Mouse (Mus musculus): ENCODE results near the gene Polr2e. TPM values are rescaled to one million over a fixed set of nuclear protein-coding genes. Genes with fewer than 3 reads are reported as not detected.

Polr2e gene
- polyA plus RNA-seq, 1 experiment from 2014 or later: 219 TPM

GRCm38 (mm10) chr10:80076386-80076785, 36.8 kb upstream of the Polr2e start:
- Histone ChIP-seq H3K27ac (ENCODE audit: low read depth, low read length) (no peak overlapping the region), H3K4me2 (ENCODE audit: low read length) (no peak overlapping the region), H3K9me3 (replicated peaks; ENCODE audit: control insufficient read depth, low read length) (no peaks in the 10 kb centered on the region), H3K4me1 (ENCODE audit: control insufficient read depth, insufficient read depth, low read length) (no peaks in the 10 kb centered on the region), H3K9ac (ENCODE audit: low read length) (no peak overlapping the region), H3K36me3 (ENCODE audit: control insufficient read depth, insufficient read depth, low read length) (peaks cover 22% of the 10 kb centered on the region), H3K27me3 (replicated peaks; ENCODE audit: control insufficient read depth, insufficient read depth, low read length) (no peaks in the 10 kb centered on the region), H3K4me3 (ENCODE audit: low read depth, low read length) (no peak overlapping the region)
- DNase-seq (ENCODE audit: low spot score): no peak
- WGBS: 88% methylated on average over 4 of the region's 4 CpGs
- no peak for ATAC-seq

GRCm38 (mm10) chr10:80075924-80076323, 36.3 kb upstream of the Polr2e start:
- no peak for ATAC-seq
- 40% methylated on average over 1 of the region's 1 CpGs for WGBS

GRCm38 (mm10) chr10:80074813-80075601, 35.4 kb upstream of the Polr2e start:
- WGBS: 23% methylated on average over 28 of the region's 28 CpGs
- Histone ChIP-seq H3K36me3 (ENCODE audit: control insufficient read depth, insufficient read depth, low read length) (peaks cover 9% of the 10 kb centered on the region), H3K4me3 (ENCODE audit: low read depth, low read length) (no peak overlapping the region), H3K9ac (ENCODE audit: low read length) (0 out of 2 replicates have a peak overlapping the region, but pooled peaks have one; percentile 3), H3K27me3 (replicated peaks; ENCODE audit: control insufficient read depth, insufficient read depth, low read length) (no peaks in the 10 kb centered on the region), H3K4me1 (ENCODE audit: control insufficient read depth, insufficient read depth, low read length) (no peaks in the 10 kb centered on the region), H3K4me2 (ENCODE audit: low read length) (no peak overlapping the region), H3K9me3 (replicated peaks; ENCODE audit: control insufficient read depth, low read length) (no peaks in the 10 kb centered on the region), H3K27ac (ENCODE audit: low read depth, low read length) (no peak overlapping the region)
- ATAC-seq (no peak), DNase-seq (ENCODE audit: low spot score) (no peak)

More at GRCm38 (mm10) chr10:80075924-80076323, 36.3 kb upstream of the Polr2e start:
- Histone ChIP-seq H3K4me3 (ENCODE audit: low read depth, low read length) (no peak overlapping the region), H3K27me3 (replicated peaks; ENCODE audit: control insufficient read depth, insufficient read depth, low read length) (no peaks in the 10 kb centered on the region), H3K4me1 (ENCODE audit: control insufficient read depth, insufficient read depth, low read length) (no peaks in the 10 kb centered on the region), H3K4me2 (ENCODE audit: low read length) (no peak overlapping the region), H3K9me3 (replicated peaks; ENCODE audit: control insufficient read depth, low read length) (no peaks in the 10 kb centered on the region), H3K9ac (ENCODE audit: low read length) (0 out of 2 replicates have a peak overlapping the region, but pooled peaks have one; percentile 3), H3K36me3 (ENCODE audit: control insufficient read depth, insufficient read depth, low read length) (peaks cover 18% of the 10 kb centered on the region), H3K27ac (ENCODE audit: low read depth, low read length) (no peak overlapping the region)
- DNase-seq (ENCODE audit: low spot score): no peak

GRCm38 (mm10) chr10:80072623-80073489, 33.3 kb upstream of the Polr2e start:
- no peak overlapping the region for H3K4me3 ChIP-seq (ENCODE audit: low read depth, low read length)
- H3K4me1 ChIP-seq (ENCODE audit: control insufficient read depth, insufficient read depth, low read length): no peaks in the 10 kb centered on the region
- 78% methylated on average over 20 of the region's 20 CpGs for WGBS
- no peaks in the 10 kb centered on the region for H3K9me3 ChIP-seq (replicated peaks; ENCODE audit: control insufficient read depth, low read length)
- no peaks in the 10 kb centered on the region for H3K27me3 ChIP-seq (replicated peaks; ENCODE audit: control insufficient read depth, insufficient read depth, low read length)
- H3K36me3 ChIP-seq (ENCODE audit: control insufficient read depth, insufficient read depth, low read length): no peaks in the 10 kb centered on the region; the same call in 1 of the 2 replicates
- ATAC-seq (no peak), DNase-seq (ENCODE audit: low spot score) (no peak)
- no peak overlapping the region for H3K27ac ChIP-seq (ENCODE audit: low read depth, low read length)
- no peak overlapping the region for H3K4me2 ChIP-seq (ENCODE audit: low read length)
- no peak overlapping the region for H3K9ac ChIP-seq (ENCODE audit: low read length)

- H3K4me2 ChIP-seq (ENCODE audit: low read length): no peak overlapping the region
- no peaks in the 10 kb centered on the region for H3K4me1 ChIP-seq (ENCODE audit: control insufficient read depth, insufficient read depth, low read length)
- no peaks in the 10 kb centered on the region; the same call in 1 of the 2 replicates for H3K36me3 ChIP-seq (ENCODE audit: control insufficient read depth, insufficient read depth, low read length)
- no peak for ATAC-seq
- 83% methylated on average over 3 of the region's 3 CpGs for WGBS
- H3K4me3 ChIP-seq (ENCODE audit: low read depth, low read length): no peak overlapping the region
- H3K9me3 ChIP-seq (replicated peaks; ENCODE audit: control insufficient read depth, low read length): no peaks in the 10 kb centered on the region
- no peaks in the 10 kb centered on the region for H3K27me3 ChIP-seq (replicated peaks; ENCODE audit: control insufficient read depth, insufficient read depth, low read length)
- H3K27ac ChIP-seq (ENCODE audit: low read depth, low read length): no peak overlapping the region
- no peak for DNase-seq (ENCODE audit: low spot score)
- H3K9ac ChIP-seq (ENCODE audit: low read length): no peak overlapping the region; the same call in 1 of the 2 replicates
Observed at GRCm38 (mm10) chr10:80071516-80071900, 31.9 kb upstream of the Polr2e start.

GRCm38 (mm10) chr10:80070837-80071515, 31.4 kb upstream of the Polr2e start:
- Histone ChIP-seq H3K27me3 (replicated peaks; ENCODE audit: control insufficient read depth, insufficient read depth, low read length) (no peaks in the 10 kb centered on the region), H3K4me3 (ENCODE audit: low read depth, low read length) (no peak overlapping the region), H3K9ac (ENCODE audit: low read length) (no peak overlapping the region), H3K36me3 (ENCODE audit: control insufficient read depth, insufficient read depth, low read length) (no peaks in the 10 kb centered on the region; the same call in 1 of the 2 replicates), H3K4me2 (ENCODE audit: low read length) (no peak overlapping the region), H3K9me3 (replicated peaks; ENCODE audit: control insufficient read depth, low read length) (no peaks in the 10 kb centered on the region), H3K4me1 (ENCODE audit: control insufficient read depth, insufficient read depth, low read length) (no peaks in the 10 kb centered on the region), H3K27ac (ENCODE audit: low read depth, low read length) (no peak overlapping the region)
- DNase-seq (ENCODE audit: low spot score) (no peak), ATAC-seq (no peak)
- 64% methylated on average over 9 of the region's 9 CpGs for WGBS

- Histone ChIP-seq H3K4me2 (ENCODE audit: low read length) (no peak overlapping the region), H3K9me3 (replicated peaks; ENCODE audit: control insufficient read depth, low read length) (no peaks in the 10 kb centered on the region), H3K36me3 (ENCODE audit: control insufficient read depth, insufficient read depth, low read length) (peaks cover 3% of the 10 kb centered on the region; the same call in 1 of the 2 replicates), H3K27ac (ENCODE audit: low read depth, low read length) (no peak overlapping the region), H3K27me3 (replicated peaks; ENCODE audit: control insufficient read depth, insufficient read depth, low read length) (no peaks in the 10 kb centered on the region), H3K9ac (ENCODE audit: low read length) (no peak overlapping the region), H3K4me1 (ENCODE audit: control insufficient read depth, insufficient read depth, low read length) (no peaks in the 10 kb centered on the region), H3K4me3 (ENCODE audit: low read depth, low read length) (no peak overlapping the region)
- ATAC-seq: no peak
- 92% methylated on average over 4 of the region's 4 CpGs for WGBS
- DNase-seq (ENCODE audit: low spot score): no peak
Observed at GRCm38 (mm10) chr10:80069948-80070450, 30.4 kb upstream of the Polr2e start.

GRCm38 (mm10) chr10:80069251-80069650, 29.7 kb upstream of the Polr2e start:
- no peaks in the 10 kb centered on the region for H3K27me3 ChIP-seq (replicated peaks; ENCODE audit: control insufficient read depth, insufficient read depth, low read length)
- 84% methylated on average over 6 of the region's 7 CpGs for WGBS
- H3K9me3 ChIP-seq (replicated peaks; ENCODE audit: control insufficient read depth, low read length): no peaks in the 10 kb centered on the region
- H3K27ac ChIP-seq (ENCODE audit: low read depth, low read length): no peak overlapping the region
- H3K36me3 ChIP-seq (ENCODE audit: control insufficient read depth, insufficient read depth, low read length): peaks cover 6% of the 10 kb centered on the region
- DNase-seq (ENCODE audit: low spot score) (no peak), ATAC-seq (no peak)
- no peak overlapping the region for H3K9ac ChIP-seq (ENCODE audit: low read length)
- no peaks in the 10 kb centered on the region for H3K4me1 ChIP-seq (ENCODE audit: control insufficient read depth, insufficient read depth, low read length)
- no peak overlapping the region for H3K4me2 ChIP-seq (ENCODE audit: low read length)
- H3K4me3 ChIP-seq (ENCODE audit: low read depth, low read length): no peak overlapping the region
